8 mouse cellular contexts compared by ENCODE assay signal in the genomic region with DNA sequence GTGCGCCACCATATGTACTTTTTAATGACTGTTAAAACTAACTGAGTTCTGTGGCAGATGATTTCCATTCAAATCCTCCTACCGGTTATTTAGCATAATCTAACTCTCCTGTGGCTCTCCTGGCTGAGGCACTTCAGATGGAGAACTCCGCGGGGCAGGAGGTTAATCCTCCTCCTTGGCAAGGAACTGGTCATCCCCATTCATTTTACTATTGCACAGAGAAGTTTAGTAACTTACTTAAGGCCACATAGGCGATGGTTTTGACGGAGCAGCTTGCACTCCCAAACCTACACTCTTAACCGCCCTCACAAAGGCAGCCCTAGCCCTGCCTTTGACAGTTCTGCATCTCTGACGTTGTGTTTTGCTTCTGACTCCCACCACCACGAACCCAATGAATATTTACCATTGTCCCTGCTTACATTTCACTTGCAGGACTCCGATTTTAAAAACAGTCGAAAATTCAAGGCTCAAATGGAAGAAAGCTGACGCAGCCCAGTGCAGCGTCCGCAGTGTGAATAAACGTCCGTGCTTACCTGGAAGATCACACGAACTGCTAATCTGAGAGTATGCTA. TPM values are rescaled to one million over a fixed set of nuclear protein-coding genes. Genes with fewer than 3 reads are reported as not detected.
A peak's percentile ranks its signal among the peaks of the same experiment; 100 is the strongest.
DNase-seq lines count a peak whose midpoint lies in the region; ATAC-seq and TF ChIP-seq lines count a peak whose summit lies in the region.

No protein-coding gene starts in this region.

- no peaks in the 10 kb centered on the region for H3K27me3 ChIP-seq in embryonic facial prominence, embryonic 12.5 days
- H3K27me3 ChIP-seq in hindbrain, embryonic 14.5 days (ENCODE audit: control insufficient read depth, insufficient read depth, low read length), result no peaks in the 10 kb centered on the region
- no peaks in the 10 kb centered on the region for H3K27me3 ChIP-seq in midbrain, embryonic 15.5 days (replicated peaks)

- no peak for TF ChIP-seq CTCF in layer of hippocampus, adult 2 months (conservative IDR thresholded peaks at IDR 0.05)

- DNase-seq in layer of hippocampus, adult 2 months (ENCODE audit: low spot score in 2 of 2), result no peak
- DNase-seq in layer of hippocampus, adult 9-10 months (ENCODE audit: low spot score), result no peak
- DNase-seq in hindbrain, embryonic 14.5 days (ENCODE audit: low spot score), result no peak
- no peak for DNase-seq in thymus, adult 18-20 months
- no peak for DNase-seq in right cerebral cortex, adult 2 months (ENCODE audit: low spot score in 2 of 2)

- H3K4me1 ChIP-seq in embryonic facial prominence, embryonic 12.5 days, result peaks cover 13% of the 10 kb centered on the region
- H3K4me1 ChIP-seq in hindbrain, embryonic 14.5 days (replicated peaks; ENCODE audit: control insufficient read depth, insufficient read depth, low read length), result peaks cover 21% of the 10 kb centered on the region
- peaks cover 22% of the 10 kb centered on the region for H3K4me1 ChIP-seq in midbrain, embryonic 15.5 days

- H3K36me3 ChIP-seq in embryonic facial prominence, embryonic 12.5 days, result no peaks in the 10 kb centered on the region
- no peaks in the 10 kb centered on the region for H3K36me3 ChIP-seq in hindbrain, embryonic 14.5 days (replicated peaks; ENCODE audit: control insufficient read depth, insufficient read depth)
- no peaks in the 10 kb centered on the region for H3K36me3 ChIP-seq in midbrain, embryonic 15.5 days (replicated peaks)

- peak overlapping the region; percentile 61 for H3K4me3 ChIP-seq in layer of hippocampus, adult 2 months
- H3K4me3 ChIP-seq in embryonic facial prominence, embryonic 12.5 days, result peak overlapping the region; percentile 33
- peak overlapping the region; percentile 39 for H3K4me3 ChIP-seq in hindbrain, embryonic 14.5 days (replicated peaks; ENCODE audit: low read length)
- H3K4me3 ChIP-seq in midbrain, embryonic 15.5 days, result peak overlapping the region; percentile 45

- peak overlapping the region; percentile 37; the same call in 1 of the 2 replicates for H3K9ac ChIP-seq in embryonic facial prominence, embryonic 12.5 days
- peak overlapping the region; percentile 60 for H3K9ac ChIP-seq in hindbrain, embryonic 14.5 days
- H3K9ac ChIP-seq in midbrain, embryonic 15.5 days, result peak overlapping the region; percentile 54

- peak overlapping the region; percentile 64 for H3K4me2 ChIP-seq in embryonic facial prominence, embryonic 12.5 days (replicated peaks)
- H3K4me2 ChIP-seq in hindbrain, embryonic 14.5 days (replicated peaks), result peak overlapping the region; percentile 78
- H3K4me2 ChIP-seq in midbrain, embryonic 15.5 days, result peak overlapping the region; percentile 85

- ATAC-seq in embryonic facial prominence, embryonic 12.5 days (ENCODE audit: insufficient number of reproducible peaks, insufficient read depth, low FRiP score, low TSS enrichment), result no peak
- no peak for ATAC-seq in hindbrain, embryonic 14.5 days (ENCODE audit: low FRiP score)
- ATAC-seq in midbrain, embryonic 15.5 days (replicated peaks), result no peak
- no peak for ATAC-seq in erythroid progenitor cell, adult 5-6 weeks (replicated peaks; ENCODE audit: low FRiP score, poor library complexity, severe bottlenecking)

- 5% methylated on average over 17 of the region's 17 CpGs for WGBS in embryonic facial prominence, embryonic 12.5 days
- WGBS in hindbrain, embryonic 14.5 days, result 8% methylated on average over 17 of the region's 17 CpGs
- 3% methylated on average over 17 of the region's 17 CpGs for WGBS in midbrain, embryonic 15.5 days

- peak overlapping the region; percentile 91 for H3K27ac ChIP-seq in layer of hippocampus, adult 2 months
- H3K27ac ChIP-seq in embryonic facial prominence, embryonic 12.5 days, result peak overlapping the region; percentile 72; the same call in 1 of the 2 replicates
- H3K27ac ChIP-seq in hindbrain, embryonic 14.5 days, result peak overlapping the region; percentile 79
- H3K27ac ChIP-seq in midbrain, embryonic 15.5 days, result peak overlapping the region; percentile 78

- H3K9me3 ChIP-seq in embryonic facial prominence, embryonic 12.5 days, result no peaks in the 10 kb centered on the region
- no peaks in the 10 kb centered on the region for H3K9me3 ChIP-seq in hindbrain, embryonic 14.5 days (ENCODE audit: control insufficient read depth, low read length)
- H3K9me3 ChIP-seq in midbrain, embryonic 15.5 days, result no peaks in the 10 kb centered on the region

RNA-seq across cellular contexts. Expression of gene Sdhb, which starts 3.8 kb away (rescaled TPM):
- total RNA-seq in layer of hippocampus, adult 2 months (2021), result 100 to 1,000 TPM; 170 to 183 TPM
- 388 and 392 TPM in 2 replicates for polyA plus RNA-seq in embryonic facial prominence, embryonic 12.5 days (2016; fragmentation: Nextera tagmentation; extraction: Ambion mirVana)
- 482 and 502 TPM in 2 replicates for polyA plus RNA-seq in hindbrain, embryonic 14.5 days (2014; fragmentation: Nextera tagmentation; extraction: Ambion mirVana)
- polyA plus RNA-seq in midbrain, embryonic 15.5 days (2015; fragmentation: Nextera tagmentation; extraction: Ambion mirVana), result 442 and 447 TPM in 2 replicates
- 44.3 and 52.0 TPM in 2 replicates for total RNA-seq in erythroid progenitor cell, adult 5-6 weeks (2015; ENCODE audit: low replicate concordance)
- 21.6 and 53.0 TPM in 2 replicates for total RNA-seq in erythroid progenitor cell, adult 5-6 weeks (2017; ENCODE audit: low replicate concordance)

RNA-seq across cellular contexts. Expression of gene Atp13a2, which starts 29.5 kb away (rescaled TPM):
- 100 to 1,000 TPM; 155 to 162 TPM for total RNA-seq in layer of hippocampus, adult 2 months (2021)
- polyA plus RNA-seq in embryonic facial prominence, embryonic 12.5 days (2016; fragmentation: Nextera tagmentation; extraction: Ambion mirVana), result 56.1 and 63.3 TPM in 2 replicates
- 176 and 178 TPM in 2 replicates for polyA plus RNA-seq in hindbrain, embryonic 14.5 days (2014; fragmentation: Nextera tagmentation; extraction: Ambion mirVana)
- polyA plus RNA-seq in midbrain, embryonic 15.5 days (2015; fragmentation: Nextera tagmentation; extraction: Ambion mirVana), result 189 and 193 TPM in 2 replicates
- total RNA-seq in erythroid progenitor cell, adult 5-6 weeks (2015; ENCODE audit: low replicate concordance), result 4.2 and 10.8 TPM in 2 replicates
- 6.0 and 18.0 TPM in 2 replicates for total RNA-seq in erythroid progenitor cell, adult 5-6 weeks (2017; ENCODE audit: low replicate concordance)

RNA-seq across cellular contexts. Expression of gene Padi2, which starts 51.1 kb away (rescaled TPM):
- 10 to 100 TPM; 20.2 to 26.5 TPM for total RNA-seq in layer of hippocampus, adult 2 months (2021)
- polyA plus RNA-seq in embryonic facial prominence, embryonic 12.5 days (2016; fragmentation: Nextera tagmentation; extraction: Ambion mirVana), result 3.0 and 3.6 TPM in 2 replicates
- 0.74 and 1.5 TPM in 2 replicates for polyA plus RNA-seq in hindbrain, embryonic 14.5 days (2014; fragmentation: Nextera tagmentation; extraction: Ambion mirVana)
- 1.2 and 1.4 TPM in 2 replicates for polyA plus RNA-seq in midbrain, embryonic 15.5 days (2015; fragmentation: Nextera tagmentation; extraction: Ambion mirVana)
- total RNA-seq in erythroid progenitor cell, adult 5-6 weeks (2015; ENCODE audit: low replicate concordance), result 1.1 and 3.4 TPM in 2 replicates
- 1.3 and 3.5 TPM in 2 replicates for total RNA-seq in erythroid progenitor cell, adult 5-6 weeks (2017; ENCODE audit: low replicate concordance)

RNA-seq across cellular contexts. Expression of gene Mfap2, which starts 53.0 kb away (rescaled TPM):
- total RNA-seq in layer of hippocampus, adult 2 months (2021), result 1 to 10 TPM; 4.5 to 6.9 TPM
- polyA plus RNA-seq in embryonic facial prominence, embryonic 12.5 days (2016; fragmentation: Nextera tagmentation; extraction: Ambion mirVana), result 646 and 656 TPM in 2 replicates
- 164 and 190 TPM in 2 replicates for polyA plus RNA-seq in hindbrain, embryonic 14.5 days (2014; fragmentation: Nextera tagmentation; extraction: Ambion mirVana)
- polyA plus RNA-seq in midbrain, embryonic 15.5 days (2015; fragmentation: Nextera tagmentation; extraction: Ambion mirVana), result 153 and 181 TPM in 2 replicates
- not detected in 2 replicates for total RNA-seq in erythroid progenitor cell, adult 5-6 weeks (2015; ENCODE audit: low replicate concordance)
- not detected in 2 replicates for total RNA-seq in erythroid progenitor cell, adult 5-6 weeks (2017; ENCODE audit: low replicate concordance)
